Mouse (Mus musculus) spleen, adult 2 months (tissue): ENCODE data around the gene Nol3. TPM values are rescaled to one million over a fixed set of nuclear protein-coding genes. Genes with fewer than 3 reads are reported as not detected.

Experiments
- DNase-seq, 2 experiments: peaks; one replicate each; pipeline versions ENCODE4 v3.0.0 to v3.0.0-alpha.2; 2012 to 2021; ENCODE audit warnings: low spot score in 2 of 2, low read depth in 1 of 2
- H3K27ac ChIP-seq: fragments of 200-500 bp; 2 replicates; pipeline ENCODE4 v1.5.1; 2012; ENCODE audit warnings: low read length, inconsistent platforms; ENCODE audit not compliant: insufficient read depth
- H3K27me3 ChIP-seq: fragments of 200-500 bp; 2 replicates; pipeline ENCODE4 v1.6.1; 2012; ENCODE audit warnings: mild to moderate bottlenecking, moderate library complexity, low read length, inconsistent platforms; ENCODE audit not compliant: control insufficient read depth, insufficient read depth
- H3K36me3 ChIP-seq: fragments of 200-500 bp; 2 replicates; pipeline ENCODE4 v1.6.1; 2012; ENCODE audit warnings: mild to moderate bottlenecking, low read length, inconsistent platforms; ENCODE audit not compliant: control insufficient read depth, insufficient read depth
- H3K4me1 ChIP-seq: fragments of 200-500 bp; 2 replicates; pipeline ENCODE4 v1.6.1; 2011; ENCODE audit warnings: inconsistent platforms; ENCODE audit not compliant: control insufficient read depth, insufficient read depth, insufficient read length
- H3K4me3 ChIP-seq: fragments of 200-500 bp; 2 replicates; pipeline ENCODE4 v1.5.1; 2011; ENCODE audit warnings: mild to moderate bottlenecking, inconsistent platforms; ENCODE audit not compliant: insufficient read depth, insufficient read length; ENCODE audit errors: extremely low read depth
- CTCF ChIP-seq: fragments of 200-500 bp; IDR thresholded peaks from 2 replicates; pipeline ENCODE4 v1.5.1; 2011; ENCODE audit warnings: mild to moderate bottlenecking, inconsistent platforms; ENCODE audit not compliant: insufficient read depth, insufficient read length, insufficient replicate concordance; ENCODE audit errors: extremely low read depth
- POLR2A ChIP-seq: fragments of 200-500 bp; IDR thresholded peaks from 2 replicates; pipeline ENCODE4 v1.6.1; 2011; ENCODE audit warnings: low read depth, low read length, inconsistent platforms
- WGBS: fragments of 180-500 bp; shearing (Covaris S2); methylation state at CpG from one replicate; pipeline ENCODE4 v1.1.7; 2018; 5-methylcytosine and 5-hydroxymethylcytosine counted together
- polyA plus RNA-seq: library from polyadenylated mRNA; depleted of rRNA; stranded (reverse); fragments of >200 nt; gene quantifications from 2 replicates; pipeline ENCODE4 v1.2.3, GENCODE M21; 2012

The Nol3 gene
- polyA plus RNA-seq, 1 experiment = 0.70 TPM

DNA sequence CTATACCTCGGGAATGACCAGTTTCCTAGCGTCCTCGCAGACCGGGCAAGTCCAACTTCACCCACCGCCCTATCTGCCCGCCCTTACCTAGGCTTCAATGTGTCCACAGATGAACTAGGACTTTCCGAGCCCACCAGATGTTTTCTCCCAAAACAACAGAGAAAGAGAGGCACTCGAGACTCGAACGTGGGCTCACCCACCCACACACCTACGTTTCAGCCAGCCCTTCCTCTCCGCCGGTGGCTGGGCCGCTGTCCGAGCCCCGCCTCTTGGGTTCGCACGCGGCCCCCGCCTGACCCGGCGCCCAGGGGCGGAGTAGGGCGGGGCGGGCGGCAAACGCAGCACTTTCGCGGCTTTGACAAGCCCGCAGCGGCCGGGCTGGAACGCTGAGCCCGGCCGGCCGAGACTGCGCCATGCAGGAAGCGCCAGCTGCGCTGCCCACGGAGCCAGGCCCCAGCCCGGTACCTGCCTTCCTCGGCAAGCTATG is 6.4 kb upstream of the Nol3 start, which contains the start of gene Hsf4:
Hsf4 (plus strand) TSS at position 341 of the 487 bp plus-strand sequence.
- peak in 1 of 2 experiments; percentile 40 for DNase-seq
- peak within 1 kb of the TSS; percentile 37; the same call in 1 of the 2 replicates for H3K4me3 ChIP-seq
- 0 out of 2 replicates have a peak, but pooled peaks cover 5% of the 10 kb centered on the region for H3K27me3 ChIP-seq
- H3K27ac ChIP-seq = no peak within 1 kb of the TSS
- H3K36me3 ChIP-seq = peaks cover 4% of the 10 kb centered on the region
- no peak for TF ChIP-seq CTCF
- TF ChIP-seq POLR2A = no peak
- peaks cover 15% of the 10 kb centered on the region for H3K4me1 ChIP-seq
- WGBS = 4% methylated on average over 42 of the region's 42 CpGs

DNA sequence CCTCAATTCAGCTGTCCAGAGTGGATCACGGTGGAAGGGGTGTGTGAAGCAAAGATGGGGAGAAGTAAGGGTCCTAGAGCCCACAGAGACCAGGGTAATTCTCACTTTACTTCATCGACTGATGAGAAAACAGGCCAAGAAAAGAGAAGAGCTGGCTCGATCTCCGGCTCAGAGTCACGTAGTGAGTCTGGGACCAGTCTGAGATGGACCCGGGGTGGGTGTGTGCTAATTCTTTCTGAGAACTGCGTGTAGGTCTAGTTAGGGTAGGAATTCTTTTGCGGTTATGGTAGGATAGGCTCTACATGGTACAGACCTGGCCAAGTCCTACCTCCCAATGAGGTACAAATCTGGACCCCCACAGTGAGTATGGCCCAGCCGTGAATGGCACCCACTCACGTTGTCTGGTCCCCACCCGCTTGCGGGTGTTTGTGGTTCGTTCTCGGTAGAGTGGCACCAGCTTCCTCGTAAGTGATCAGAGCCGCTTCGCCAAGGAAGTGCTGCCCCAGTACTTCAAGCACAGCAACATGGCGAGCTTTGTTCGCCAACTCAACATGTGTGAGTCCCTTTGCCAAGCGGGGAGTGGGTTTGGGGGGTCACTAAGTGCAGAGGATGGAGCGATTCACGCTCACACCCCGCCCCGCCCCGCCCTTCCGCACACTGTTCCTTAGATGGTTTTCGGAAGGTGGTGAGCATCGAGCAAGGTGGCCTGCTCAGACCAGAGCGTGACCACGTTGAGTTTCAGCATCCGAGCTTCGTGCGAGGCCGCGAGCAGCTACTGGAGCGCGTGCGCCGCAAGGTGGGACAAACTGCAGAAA is 5.6 kb upstream of the Nol3 start:
- DNase-seq = no peak
- Histone ChIP-seq H3K27ac (no peak overlapping the region), H3K36me3 (peaks cover 4% of the 10 kb centered on the region), H3K27me3 (peaks cover 6% of the 10 kb centered on the region; the same call in 1 of the 2 replicates), H3K4me1 (peaks cover 15% of the 10 kb centered on the region), H3K4me3 (peak overlapping the region; percentile 37; the same call in 1 of the 2 replicates)
- TF ChIP-seq POLR2A (no peak), CTCF (no peak)
- WGBS = 17% methylated on average over 39 of the region's 39 CpGs

DNA sequence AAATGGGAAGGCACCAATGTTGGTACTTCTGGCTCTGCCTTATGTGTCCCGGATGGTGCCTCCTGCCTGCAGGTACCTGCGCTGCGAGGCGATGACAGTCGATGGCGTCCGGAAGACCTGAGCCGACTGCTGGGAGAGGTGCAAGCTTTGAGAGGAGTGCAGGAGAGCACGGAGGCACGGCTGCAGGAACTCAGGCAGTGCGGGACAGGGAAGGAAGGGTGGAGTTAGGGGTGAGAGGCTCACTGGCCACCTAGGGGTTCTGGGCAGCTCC is 5.1 kb upstream of the Nol3 start:
- H3K4me1 ChIP-seq = peaks cover 16% of the 10 kb centered on the region
- peaks cover 9% of the 10 kb centered on the region; the same call in 1 of the 2 replicates for H3K27me3 ChIP-seq
- no peak for DNase-seq
- 25% methylated on average over 11 of the region's 11 CpGs for WGBS
- H3K36me3 ChIP-seq = peaks cover 4% of the 10 kb centered on the region
- TF ChIP-seq POLR2A (no peak), CTCF (no peak)
- no peak overlapping the region for H3K4me3 ChIP-seq
- no peak overlapping the region for H3K27ac ChIP-seq

DNA sequence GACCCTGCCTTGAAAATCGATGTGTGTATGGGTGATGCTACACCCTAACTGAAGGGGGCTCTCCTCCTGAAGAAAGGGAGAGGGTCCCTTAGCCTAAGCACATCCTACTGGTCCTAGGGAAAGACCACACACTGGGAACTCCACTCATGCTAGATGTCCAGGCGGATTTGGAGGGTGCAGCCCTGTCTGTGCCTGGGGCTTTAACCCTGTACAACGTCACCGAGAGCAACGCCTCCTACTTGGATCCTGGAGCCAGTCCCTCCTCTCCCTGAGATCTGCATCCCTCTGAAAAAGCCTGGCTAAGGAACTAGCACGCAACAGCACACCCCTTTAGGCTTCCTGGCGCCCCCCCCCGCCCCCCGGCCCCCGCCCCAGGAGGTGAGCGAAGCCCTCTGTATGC is 553 bp upstream of the Nol3 start:
- no peaks in the 10 kb centered on the region for H3K36me3 ChIP-seq
- no peak overlapping the region for H3K4me3 ChIP-seq
- TF ChIP-seq CTCF (no peak), POLR2A (no peak)
- DNase-seq = no peak
- no peak overlapping the region for H3K27ac ChIP-seq
- 24% methylated on average over 11 of the region's 11 CpGs for WGBS
- H3K4me1 ChIP-seq = peaks cover 17% of the 10 kb centered on the region
- peaks cover 16% of the 10 kb centered on the region for H3K27me3 ChIP-seq

DNA sequence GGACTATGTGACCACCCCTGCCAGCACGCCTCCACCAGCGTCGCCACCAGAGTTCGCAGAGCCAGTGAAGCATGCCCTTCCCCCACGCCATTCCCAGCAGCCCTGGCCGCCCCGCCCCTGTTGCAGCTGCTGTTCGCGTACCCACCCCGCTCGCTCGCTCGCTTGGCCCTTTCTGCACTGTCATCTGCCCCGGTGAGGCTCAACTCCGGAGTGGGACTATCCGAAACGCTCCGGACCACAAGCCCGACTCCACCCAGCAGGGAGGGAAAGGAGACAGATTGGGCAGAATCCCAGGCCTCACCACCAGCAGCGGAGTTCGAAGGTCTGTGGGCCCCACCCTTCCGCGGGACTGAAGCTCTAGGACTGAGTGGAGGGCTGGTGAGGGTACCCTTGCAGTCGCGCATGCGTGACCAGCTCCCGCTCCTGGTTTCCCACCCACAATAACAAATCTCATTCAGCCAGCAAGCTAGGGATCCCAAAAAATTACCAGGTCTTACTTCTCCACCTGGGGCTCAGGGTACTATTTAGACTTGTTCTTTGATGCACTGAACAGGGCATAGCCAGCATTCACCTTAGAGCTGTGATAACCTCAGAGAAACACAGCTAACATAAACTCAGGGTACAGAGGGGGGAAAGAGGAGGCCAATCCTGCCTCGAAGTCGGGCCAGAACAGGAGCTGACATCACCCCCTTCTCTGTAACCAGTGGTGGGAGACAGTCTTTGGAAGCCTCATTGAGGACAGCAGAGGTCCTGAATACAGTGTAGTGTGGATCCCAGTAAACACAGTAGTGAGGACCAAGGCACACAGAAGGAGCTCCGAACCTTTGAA is 566 bp downstream of the Nol3 start:
- Histone ChIP-seq H3K4me3 (peak overlapping the region; percentile 41; the same call in 1 of the 2 replicates), H3K27ac (no peak overlapping the region), H3K27me3 (peaks cover 16% of the 10 kb centered on the region), H3K36me3 (no peaks in the 10 kb centered on the region), H3K4me1 (peaks cover 14% of the 10 kb centered on the region)
- DNase-seq = no peak
- TF ChIP-seq POLR2A (no peak), CTCF (no peak)
- 7% methylated on average over 30 of the region's 30 CpGs for WGBS

DNA sequence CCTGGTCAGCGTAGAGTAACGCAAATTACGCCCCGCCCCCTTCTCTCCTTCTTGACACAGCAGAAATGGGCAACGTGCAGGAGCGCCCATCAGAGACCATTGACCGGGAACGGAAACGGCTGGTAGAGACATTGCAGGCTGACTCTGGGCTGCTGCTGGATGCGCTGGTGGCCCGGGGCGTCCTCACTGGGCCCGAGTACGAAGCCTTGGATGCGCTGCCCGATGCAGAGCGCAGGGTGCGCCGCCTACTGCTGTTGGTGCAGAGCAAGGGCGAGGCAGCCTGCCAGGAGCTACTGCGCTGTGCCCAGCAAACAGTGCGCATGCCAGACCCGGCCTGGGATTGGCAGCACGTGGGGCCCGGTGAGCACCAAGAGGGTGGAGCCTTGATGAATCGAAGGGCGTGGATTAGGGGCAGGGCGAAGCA is 3.0 kb downstream of the Nol3 start:
- H3K4me3 ChIP-seq = peak overlapping the region; percentile 12; the same call in 1 of the 2 replicates
- H3K27me3 ChIP-seq = peaks cover 15% of the 10 kb centered on the region
- no peak overlapping the region for H3K27ac ChIP-seq
- no peaks in the 10 kb centered on the region for H3K36me3 ChIP-seq
- TF ChIP-seq POLR2A (no peak), CTCF (no peak; the same call in 1 of the 2 replicates)
- 5% methylated on average over 28 of the region's 28 CpGs for WGBS
- H3K4me1 ChIP-seq = peaks cover 14% of the 10 kb centered on the region
- DNase-seq = peak in 1 of 2 experiments; percentile 33
